Mouse (Mus musculus) hindbrain, embryonic 12.5 days (tissue): Measurements from ENCODE around the gene Draxin. TPM values are rescaled to one million over a fixed set of nuclear protein-coding genes. Genes with fewer than 3 reads are reported as not detected.
A peak's percentile ranks its signal among the peaks of the same experiment; 100 is the strongest.
"Not testable (repeated sequence)": the region's sequence is repeated elsewhere in the genome, so short reads cannot be mapped to it uniquely, and the experiment has no call there.

Experiments
- ATAC-seq: fragments of 200-750 bp; cut with Nextera tagmentation; 2 replicates; pipeline ENCODE4 v1.8.0; 2017; ENCODE audit warnings: moderate TSS enrichment; ENCODE audit not compliant: low FRiP score
- H3K27ac ChIP-seq: fragments of 300-500 bp; sonication (generic); 2 replicates; pipeline ENCODE4 v1.5.1; 2016; ENCODE audit warnings: mild to moderate bottlenecking
- H3K27me3 ChIP-seq: fragments of 300-500 bp; sonication (generic); 2 replicates; pipeline ENCODE4 v1.6.1; 2016; ENCODE audit warnings: mild to moderate bottlenecking
- H3K36me3 ChIP-seq: fragments of 300-500 bp; sonication (generic); 2 replicates; pipeline ENCODE4 v1.6.1; 2016; ENCODE audit warnings: mild to moderate bottlenecking
- H3K4me1 ChIP-seq: fragments of 300-500 bp; sonication (generic); 2 replicates; pipeline ENCODE4 v1.6.1; 2016
- H3K4me2 ChIP-seq: fragments of 300-500 bp; sonication (generic); replicated peaks from 2 replicates; pipeline ENCODE4 v1.6.1; 2016; ENCODE audit warnings: mild to moderate bottlenecking
- H3K4me3 ChIP-seq: fragments of 300-500 bp; sonication (generic); 2 replicates; pipeline ENCODE4 v1.5.1; 2016; ENCODE audit warnings: mild to moderate bottlenecking
- H3K9ac ChIP-seq: fragments of 300-500 bp; sonication (generic); 2 replicates; pipeline ENCODE4 v1.6.1; 2016; ENCODE audit warnings: mild to moderate bottlenecking, moderate library complexity
- H3K9me3 ChIP-seq: fragments of 300-500 bp; sonication (generic); replicated peaks from 2 replicates; pipeline ENCODE4 v1.6.1; 2016; ENCODE audit warnings: mild to moderate bottlenecking
- whole genome bisulfite sequencing: fragments of 180-500 bp; shearing (Covaris S2); methylation state at CpG from one replicate; pipeline ENCODE4 v1.1.7; 2016; 5-methylcytosine and 5-hydroxymethylcytosine counted together
- microRNA-seq: library from miRNA; unstranded; fragments of <30 nt; microRNA quantifications from one replicate; pipeline ENCODE4, GENCODE M21; 2017
- polyA plus RNA-seq: library from polyadenylated mRNA; unstranded; fragments of >200 nt; fragmentation: Nextera tagmentation; extraction: Ambion mirVana; gene quantifications from 2 replicates; pipeline ENCODE4 v1.2.1, GENCODE M21; 2016

Gene Draxin
- polyA plus RNA-seq, 1 experiment from 2014 or later: 11.6 TPM

- no peak overlapping the region for H3K27ac ChIP-seq
- H3K27me3 ChIP-seq: no peaks in the 10 kb centered on the region
- no peak overlapping the region for H3K4me3 ChIP-seq
- ATAC-seq: no peak
- H3K9ac ChIP-seq: no peak overlapping the region
- no peaks in the 10 kb centered on the region for H3K9me3 ChIP-seq
- 78% methylated on average over 5 of the region's 5 CpGs for WGBS
- H3K4me1 ChIP-seq: no peaks in the 10 kb centered on the region
- H3K36me3 ChIP-seq: peaks cover 63% of the 10 kb centered on the region
- H3K4me2 ChIP-seq: no peak overlapping the region
These were observed 72.8 kb downstream of the Draxin start for GRCm38 (mm10) chr4:148057661-148058209.

GRCm38 (mm10) chr4:148056801-148057200 lies 73.7 kb downstream of the Draxin start:
- Histone ChIP-seq H3K4me1 (no peaks in the 10 kb centered on the region), H3K27ac (no peak overlapping the region), H3K4me3 (no peak overlapping the region), H3K9ac (no peak overlapping the region), H3K4me2 (no peak overlapping the region), H3K36me3 (peaks cover 73% of the 10 kb centered on the region), H3K27me3 (no peaks in the 10 kb centered on the region), H3K9me3 (no peaks in the 10 kb centered on the region)
- ATAC-seq: no peak
- WGBS: 88% methylated on average over 4 of the region's 4 CpGs

GRCm38 (mm10) chr4:148056246-148056645 lies 74.3 kb downstream of the Draxin start:
- ATAC-seq: no peak
- WGBS: 84% methylated on average over 7 of the region's 7 CpGs

GRCm38 (mm10) chr4:148054961-148055695 lies 75.4 kb downstream of the Draxin start:
- ATAC-seq: no peak
- Histone ChIP-seq H3K4me1 (no peaks in the 10 kb centered on the region), H3K36me3 (peaks cover 89% of the 10 kb centered on the region), H3K27ac (no peak overlapping the region), H3K27me3 (no peaks in the 10 kb centered on the region), H3K9ac (no peak overlapping the region), H3K4me2 (no peak overlapping the region), H3K4me3 (no peak overlapping the region), H3K9me3 (no peaks in the 10 kb centered on the region)
- whole genome bisulfite sequencing: 91% methylated on average over 21 of the region's 21 CpGs

More at GRCm38 (mm10) chr4:148056246-148056645, 74.3 kb downstream of the Draxin start:
- H3K36me3 ChIP-seq: peaks cover 78% of the 10 kb centered on the region
- H3K27me3 ChIP-seq: no peaks in the 10 kb centered on the region
- H3K9ac ChIP-seq: no peak overlapping the region
- H3K4me3 ChIP-seq: no peak overlapping the region
- no peak overlapping the region for H3K4me2 ChIP-seq
- H3K9me3 ChIP-seq: no peaks in the 10 kb centered on the region
- no peak overlapping the region for H3K27ac ChIP-seq
- no peaks in the 10 kb centered on the region for H3K4me1 ChIP-seq

- no peaks in the 10 kb centered on the region for H3K4me1 ChIP-seq
- 0 out of 2 replicates have a peak, but pooled peaks have one; percentile 17 for ATAC-seq
- H3K4me2 ChIP-seq: no peak overlapping the region
- H3K4me3 ChIP-seq: no peak overlapping the region
- no peaks in the 10 kb centered on the region for H3K27me3 ChIP-seq
- H3K36me3 ChIP-seq: peaks cover 98% of the 10 kb centered on the region
- WGBS: 94% methylated on average over 12 of the region's 12 CpGs
- no peak overlapping the region for H3K9ac ChIP-seq
- H3K9me3 ChIP-seq: no peaks in the 10 kb centered on the region
- H3K27ac ChIP-seq: no peak overlapping the region
These were observed 77.0 kb downstream of the Draxin start for GRCm38 (mm10) chr4:148053417-148053920.

- Histone ChIP-seq H3K9me3 (no peaks in the 10 kb centered on the region), H3K27ac (no peak overlapping the region), H3K4me2 (no peak overlapping the region), H3K4me3 (no peak overlapping the region), H3K36me3 (peaks cover 98% of the 10 kb centered on the region), H3K27me3 (no peaks in the 10 kb centered on the region), H3K9ac (no peak overlapping the region), H3K4me1 (no peaks in the 10 kb centered on the region)
- WGBS: 77% methylated on average over 2 of the region's 2 CpGs
- ATAC-seq: no peak
These were observed 77.5 kb downstream of the Draxin start for GRCm38 (mm10) chr4:148052976-148053375.

GRCm38 (mm10) chr4:148051886-148052285 lies 78.6 kb downstream of the Draxin start:
- no peak overlapping the region for H3K4me3 ChIP-seq
- no peak overlapping the region for H3K9ac ChIP-seq
- H3K4me2 ChIP-seq: no peak overlapping the region
- H3K4me1 ChIP-seq: no peaks in the 10 kb centered on the region
- no peak for ATAC-seq
- WGBS: 91% methylated on average over 11 of the region's 11 CpGs
- H3K27ac ChIP-seq: no peak overlapping the region
- no peaks in the 10 kb centered on the region for H3K27me3 ChIP-seq
- H3K36me3 ChIP-seq: peaks cover 94% of the 10 kb centered on the region
- no peaks in the 10 kb centered on the region for H3K9me3 ChIP-seq

- Histone ChIP-seq H3K4me1 (0 out of 2 replicates have a peak, but pooled peaks cover 3% of the 10 kb centered on the region), H3K9ac (no peak overlapping the region), H3K36me3 (peaks cover 94% of the 10 kb centered on the region), H3K9me3 (no peaks in the 10 kb centered on the region), H3K27me3 (no peaks in the 10 kb centered on the region), H3K27ac (no peak overlapping the region), H3K4me2 (no peak overlapping the region), H3K4me3 (no peak overlapping the region)
- 96% methylated on average over 13 of the region's 13 CpGs for WGBS
- no peak for ATAC-seq
These were observed 79.3 kb downstream of the Draxin start for GRCm38 (mm10) chr4:148051046-148051776.

GRCm38 (mm10) chr4:148050396-148050914 lies 80.0 kb downstream of the Draxin start:
- H3K36me3 ChIP-seq: peaks cover 90% of the 10 kb centered on the region
- not testable (repeated sequence) for H3K9ac ChIP-seq, H3K4me3 ChIP-seq, ATAC-seq, H3K9me3 ChIP-seq, H3K27ac ChIP-seq, H3K4me1 ChIP-seq, H3K27me3 ChIP-seq, H3K4me2 ChIP-seq
- 94% methylated on average over 3 of the region's 3 CpGs for WGBS

Small RNA genes within 50 kb of the gene (microRNA-seq; reads per million reads assigned to microRNA genes)
- not detected for gene Mir7022

Other genes starting within 250 kb of the Draxin start
- 69.7 and 73.1 TPM in 2 replicates for gene Mfn2, start 226.0 kb downstream of the Draxin start, polyA plus RNA-seq
- gene Plod1, start 193.9 kb downstream of the Draxin start, polyA plus RNA-seq: 41.7 and 46.3 TPM in 2 replicates
- 26.7 and 27.7 TPM in 2 replicates for gene 2510039O18Rik, start 189.8 kb downstream of the Draxin start, polyA plus RNA-seq
- gene Nppb, start 144.9 kb downstream of the Draxin start, polyA plus RNA-seq: 0.57 TPM in 1 of 2 replicates, not detected in the other
- 1.6 and 1.9 TPM in 2 replicates for gene Nppa, start 130.0 kb downstream of the Draxin start, polyA plus RNA-seq
- gene Clcn6, start 91.9 kb downstream of the Draxin start, polyA plus RNA-seq: 27.5 and 28.7 TPM in 2 replicates
- 34.5 and 34.9 TPM in 2 replicates for gene Mthfr, start 91.6 kb downstream of the Draxin start, polyA plus RNA-seq
- 10.3 and 11.9 TPM in 2 replicates for gene Agtrap, start 42.7 kb downstream of the Draxin start, polyA plus RNA-seq
- 85.5 and 89.9 TPM in 2 replicates for gene Mad2l2, start 314 bp downstream of the Draxin start, polyA plus RNA-seq
- gene Fbxo6, start 21.4 kb upstream of the Draxin start, polyA plus RNA-seq: 15.2 and 15.9 TPM in 2 replicates
- 77.6 and 80.6 TPM in 2 replicates for gene Fbxo44, start 29.8 kb upstream of the Draxin start, polyA plus RNA-seq
- gene Fbxo2, start 29.9 kb upstream of the Draxin start, polyA plus RNA-seq: 3.3 and 10.9 TPM in 2 replicates
- gene Disp3, start 157.3 kb upstream of the Draxin start, polyA plus RNA-seq: 13.2 and 14.7 TPM in 2 replicates